Mouse (Mus musculus) spleen, adult 2 months (tissue): ENCODE data around the gene Cfap299.

Experiments used
- CTCF ChIP-seq: fragments of 200-500 bp; IDR thresholded peaks from 2 replicates; pipeline ENCODE4 v1.5.1; 2011; ENCODE audit warnings: mild to moderate bottlenecking, inconsistent platforms; ENCODE audit not compliant: insufficient read depth, insufficient read length, insufficient replicate concordance; ENCODE audit errors: extremely low read depth
- POLR2A ChIP-seq: fragments of 200-500 bp; IDR thresholded peaks from 2 replicates; pipeline ENCODE4 v1.6.1; 2011; ENCODE audit warnings: low read depth, low read length, inconsistent platforms

DNA sequence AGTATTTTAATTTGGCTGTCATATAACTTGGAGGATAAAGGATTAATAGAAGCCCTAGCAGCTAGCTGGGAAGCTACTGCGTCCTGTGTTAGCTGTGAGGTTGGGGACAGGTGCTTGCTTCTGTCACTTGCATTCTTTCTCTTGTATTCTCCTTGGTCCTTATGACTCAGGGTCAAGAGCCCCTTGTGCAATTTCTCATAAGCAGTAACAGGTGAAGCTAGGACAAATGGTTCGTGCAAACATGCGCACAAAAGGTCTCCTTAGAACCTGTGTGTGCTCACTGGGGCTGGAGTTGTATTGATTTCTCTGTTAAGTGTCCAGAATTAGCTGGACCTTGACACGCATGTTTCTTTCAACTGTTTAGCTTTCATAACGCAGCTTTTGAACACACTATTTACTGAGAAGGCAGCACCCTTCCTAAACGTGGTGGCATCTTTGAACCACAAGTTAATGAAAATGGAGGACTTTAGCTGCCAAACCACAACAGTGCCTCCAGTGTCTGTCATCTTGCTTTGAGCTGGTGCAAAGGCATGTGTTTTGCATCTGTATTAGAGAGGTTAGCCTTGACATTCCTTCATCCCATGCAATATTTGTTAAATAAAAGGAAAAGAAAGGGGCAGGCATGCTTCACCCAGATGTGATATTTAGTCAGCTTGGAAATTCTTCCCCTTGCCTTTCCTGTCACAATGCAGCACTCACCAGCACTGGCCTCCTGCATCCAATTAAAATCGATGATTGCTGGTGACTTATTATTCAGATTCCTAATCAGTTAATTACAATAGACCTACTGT is 223.9 kb downstream of the Cfap299 start:
- TF ChIP-seq CTCF (no peak), POLR2A (no peak)
